Mouse (Mus musculus) gastrocnemius, postnatal 25 days (tissue): ENCODE data around the gene Gm10197. TPM values are rescaled to one million over a fixed set of nuclear protein-coding genes. Genes with fewer than 3 reads are reported as not detected.

Source experiments
- DNase-seq: peaks from one replicate; pipeline ENCODE4 v3.0.0; 2022
- total RNA-seq, 2 experiments: library from RNA; stranded (reverse); gene quantifications; 1 replicate in 1 of 2; 2 replicates in 1 of 2; pipeline ENCODE4 v1.2.3; 2021

Gene Gm10197
- total RNA-seq, 2 experiments from 2014 or later = not detected

- DNase-seq = no peak
These were observed 16.5 kb downstream of the Gm10197 start for GRCm38 (mm10) chr19:53355065-53355464.

- DNase-seq = no peak
These were observed 17.1 kb downstream of the Gm10197 start for GRCm38 (mm10) chr19:53354271-53355000.

- no peak for DNase-seq
These were observed 17.7 kb downstream of the Gm10197 start for GRCm38 (mm10) chr19:53353864-53354263.

GRCm38 (mm10) chr19:53345766-53346165, 25.8 kb downstream of the Gm10197 start:
- DNase-seq = no peak

GRCm38 (mm10) chr19:53344062-53344461, 27.5 kb downstream of the Gm10197 start:
- DNase-seq = no peak

GRCm38 (mm10) chr19:53343174-53343881, 28.2 kb downstream of the Gm10197 start:
- DNase-seq = no peak

GRCm38 (mm10) chr19:53340423-53340822, 31.1 kb downstream of the Gm10197 start:
- DNase-seq = no peak

GRCm38 (mm10) chr19:53335241-53335640, 36.3 kb downstream of the Gm10197 start:
- no peak for DNase-seq

GRCm38 (mm10) chr19:53333730-53334129, 37.8 kb downstream of the Gm10197 start:
- DNase-seq = no peak

- no peak for DNase-seq
These were observed 39.6 kb downstream of the Gm10197 start for GRCm38 (mm10) chr19:53331882-53332500.

GRCm38 (mm10) chr19:53329992-53330381, 41.6 kb downstream of the Gm10197 start:
- peak; percentile 82 for DNase-seq

GRCm38 (mm10) chr19:53329221-53329991, 42.2 kb downstream of the Gm10197 start:
- DNase-seq = peak; percentile 91

- DNase-seq = no peak
These were observed 43.5 kb downstream of the Gm10197 start for GRCm38 (mm10) chr19:53328116-53328515.

- peak; percentile 73 for DNase-seq
These were observed 45.8 kb downstream of the Gm10197 start for GRCm38 (mm10) chr19:53325578-53326295.

- DNase-seq = no peak
These were observed 46.7 kb downstream of the Gm10197 start for GRCm38 (mm10) chr19:53324866-53325265.

- DNase-seq = no peak
These were observed 49.0 kb downstream of the Gm10197 start for GRCm38 (mm10) chr19:53322438-53323048.

Other genes with a start within 250 kb of the Gm10197 start
- 10 to 100 TPM; 21.4 to 24.3 TPM for gene Add3, start 231.3 kb downstream of the Gm10197 start, total RNA-seq
- gene Mxi1, start 61.2 kb downstream of the Gm10197 start, total RNA-seq = 10 to 100 TPM; 37.8 to 39.1 TPM
- gene Smndc1, start 18.8 kb upstream of the Gm10197 start, total RNA-seq = 10 to 100 TPM; 21.6 to 22.3 TPM
- 1 to 10 TPM; 1.7 to 1.8 TPM for gene Dusp5, start 157.3 kb upstream of the Gm10197 start, total RNA-seq
- 10 to 100 TPM; 42.5 to 67.6 TPM for gene Nutf2-ps1, start 217.3 kb upstream of the Gm10197 start, total RNA-seq
- gene Smc3, start 228.6 kb upstream of the Gm10197 start, total RNA-seq = 10 to 100 TPM; 13.9 to 16.0 TPM